Mouse (Mus musculus): ENCODE measurements around the gene Morc1.

DNA sequence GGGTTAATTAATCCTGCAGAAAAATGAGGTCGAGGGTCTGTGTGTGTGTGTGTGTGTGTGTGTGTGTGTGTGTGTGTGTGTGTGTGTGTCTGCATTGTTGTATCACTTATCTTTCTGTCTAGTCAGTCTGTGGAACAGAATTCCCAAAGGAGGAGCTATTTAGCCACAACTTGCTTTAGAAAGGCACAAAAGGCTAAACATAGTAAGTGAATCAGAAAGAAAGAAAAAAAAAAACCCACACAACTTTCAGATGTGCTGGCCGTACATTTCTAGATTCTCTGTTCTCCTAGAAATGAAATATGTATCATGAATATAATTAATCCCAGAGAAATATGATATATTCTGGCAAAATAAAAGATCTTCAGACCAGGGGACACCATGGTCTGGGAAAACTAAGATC, 190.0 kb downstream of the Morc1 start:
- no peak for TF ChIP-seq CTCF (IDR thresholded peaks at IDR 0.05; ENCODE audit: extremely low read depth, insufficient read length, insufficient replicate concordance, low read depth, low read length)
- TF ChIP-seq POLR2A (IDR thresholded peaks at IDR 0.05; ENCODE audit: low read depth, low read length): no peak

All from small intestine, adult 2 months (tissue).